Mouse (Mus musculus) c-Kit-positive CD71-positive TER-119-negative erythroid progenitor cells, embryonic 14.5 days (primary cell): Measurements from ENCODE around the gene Cacna1d.

Experiments used
- DNase-seq: peaks from one replicate; pipeline ENCODE4 v3.0.0-alpha.2; 2013; ENCODE audit warnings: low read depth

Cacna1d gene

GRCm38 (mm10) chr14:30166036-30166435 is 325.2 kb downstream of the Cacna1d start:
- no peak for DNase-seq

DNA sequence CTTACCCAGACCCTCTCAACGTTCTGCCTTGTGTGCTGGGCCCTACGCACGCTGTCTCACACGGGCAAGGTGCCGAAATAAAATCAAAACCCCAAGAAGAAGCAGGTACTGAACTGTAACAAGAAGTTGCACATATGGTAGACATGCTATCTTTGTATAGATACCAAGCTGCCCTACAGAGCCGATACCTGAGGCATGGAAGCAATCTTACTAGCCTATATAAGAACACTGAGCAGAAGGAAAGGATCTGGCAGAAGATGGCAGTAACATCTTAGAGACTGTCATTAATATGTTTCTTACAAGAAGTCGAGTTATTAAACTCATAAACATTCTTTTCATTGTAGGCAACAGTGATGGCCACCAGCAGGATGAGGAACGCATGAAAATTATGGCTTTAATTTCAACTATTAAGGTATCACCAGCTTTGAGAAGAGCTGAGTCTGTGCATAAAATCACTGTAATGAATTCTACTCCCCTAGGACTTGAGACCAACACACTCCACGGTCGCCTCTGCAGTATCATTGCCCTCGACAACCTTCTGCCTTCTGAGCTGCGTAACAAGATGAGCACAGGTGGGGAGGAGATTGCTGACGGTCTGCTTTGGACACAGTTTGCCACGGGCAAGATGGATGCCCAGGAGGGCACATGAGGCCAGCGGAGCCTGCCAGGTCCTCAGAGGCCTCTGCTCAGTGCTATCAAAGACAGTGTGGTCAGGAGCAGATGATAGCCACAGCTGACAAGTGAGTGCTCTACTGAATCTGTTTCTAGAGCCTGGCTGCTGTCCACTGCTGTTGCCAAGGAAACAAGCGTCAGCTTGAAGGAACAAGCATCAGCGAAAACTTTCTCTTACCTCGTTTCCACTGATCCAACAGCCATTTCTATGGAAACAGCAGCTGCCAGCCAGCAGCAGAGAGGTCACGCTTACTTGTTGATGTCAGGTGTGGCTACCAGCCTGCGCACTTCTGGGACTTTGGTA is 327.2 kb downstream of the Cacna1d start:
- DNase-seq = no peak

DNA sequence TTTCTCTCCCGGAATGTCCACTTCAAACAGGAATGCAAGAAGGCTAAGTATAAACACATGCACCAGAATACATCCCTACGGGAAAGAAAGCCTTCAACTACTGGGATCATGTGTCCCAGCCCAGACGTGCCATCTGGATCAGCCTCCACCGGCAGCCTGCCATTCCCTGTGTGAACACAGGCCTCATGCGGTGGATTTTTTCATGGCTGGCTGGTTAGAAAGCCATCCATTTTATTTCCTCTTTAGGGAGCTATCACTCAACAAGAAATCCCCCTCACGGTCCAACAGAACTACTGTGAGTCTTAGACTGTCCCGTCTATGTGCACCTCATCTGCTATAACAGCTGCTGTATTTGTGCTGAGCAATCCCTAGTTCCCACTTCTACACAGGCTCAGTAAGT is 343.5 kb downstream of the Cacna1d start:
- DNase-seq = no peak

GRCm38 (mm10) chr14:30138379-30138964 is 352.8 kb downstream of the Cacna1d start:
- no peak for DNase-seq

GRCm38 (mm10) chr14:30137961-30138360 is 353.3 kb downstream of the Cacna1d start:
- DNase-seq = no peak

DNA sequence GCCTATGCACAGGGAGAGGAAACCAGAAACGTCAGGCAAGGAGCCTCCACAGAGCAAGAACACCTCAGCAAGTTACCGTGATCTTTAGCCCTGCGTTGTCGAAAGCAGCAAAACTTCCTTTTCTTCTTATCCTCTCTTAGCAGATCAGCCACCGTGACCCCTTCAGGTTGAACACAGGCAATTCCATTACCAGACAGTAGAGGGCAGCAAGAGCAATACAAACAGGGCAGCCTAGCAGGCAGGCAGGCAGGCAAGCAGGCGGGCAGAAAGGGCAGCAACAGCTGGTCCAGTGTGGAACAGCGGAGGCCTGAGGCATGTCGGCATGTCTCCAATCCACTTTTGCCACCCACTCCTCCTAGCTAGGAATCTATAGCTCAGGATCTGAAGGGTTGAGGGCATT is 354.3 kb downstream of the Cacna1d start:
- peak; percentile 63 for DNase-seq

DNA sequence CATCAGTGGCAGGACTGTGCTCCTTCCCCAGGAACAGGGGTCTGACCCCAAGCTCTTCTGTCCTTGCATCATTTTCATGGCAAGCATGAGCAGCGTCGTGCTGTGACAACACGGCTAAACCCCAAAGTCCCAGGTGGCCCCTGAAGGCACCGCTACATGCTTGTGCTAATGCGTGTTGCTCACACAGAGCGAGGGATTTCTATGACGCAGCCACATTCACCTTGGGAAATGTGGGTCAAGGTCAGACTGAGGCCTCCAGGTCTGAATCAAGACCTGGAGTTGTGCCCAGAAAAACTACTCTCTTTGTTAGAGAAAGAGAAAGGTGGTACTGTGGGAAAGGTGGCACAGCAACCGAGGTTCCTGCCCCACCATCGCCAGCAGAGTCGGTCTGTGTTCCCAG is 355.9 kb downstream of the Cacna1d start:
- no peak for DNase-seq

DNA sequence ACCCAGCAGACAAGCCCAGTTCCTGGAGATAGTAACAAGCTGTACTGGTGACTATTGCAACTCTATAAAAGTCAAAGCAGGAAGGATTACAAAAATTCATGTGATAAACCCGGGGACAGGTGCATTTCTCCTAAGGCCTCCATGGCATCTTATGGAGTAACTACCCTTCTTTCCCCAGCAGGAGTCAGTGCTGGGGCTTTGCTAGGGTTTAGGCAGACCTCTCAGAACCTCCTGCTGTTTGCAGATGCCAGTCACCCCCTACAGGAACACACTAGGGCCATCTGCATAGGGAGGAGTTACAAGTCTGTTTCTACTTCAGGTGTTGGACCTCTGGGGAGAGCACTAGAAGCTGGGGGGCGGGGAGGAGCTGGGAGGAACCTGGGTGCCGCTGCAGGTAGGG is 357.6 kb downstream of the Cacna1d start:
- no peak for DNase-seq

DNA sequence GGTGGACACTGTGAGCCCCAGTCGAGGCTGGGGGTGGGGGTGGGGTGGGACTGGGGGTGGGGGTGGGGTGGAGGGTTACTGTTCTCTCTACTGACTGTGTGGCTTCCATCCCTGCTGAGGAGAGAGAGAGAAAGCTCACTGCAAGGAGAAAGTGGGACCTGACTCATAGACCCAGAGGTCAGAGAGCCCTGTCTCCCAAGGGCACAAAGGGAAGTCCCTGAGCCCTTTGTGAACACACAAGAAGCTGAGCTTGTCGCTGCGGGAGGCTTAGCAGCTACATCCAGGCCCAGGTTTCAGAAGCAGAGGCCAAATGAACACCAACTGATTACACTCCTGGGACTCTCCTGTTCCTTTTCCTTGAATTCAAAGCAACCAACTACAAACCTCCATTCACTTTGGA is 360.0 kb downstream of the Cacna1d start:
- no peak for DNase-seq

- no peak for DNase-seq
Observed at GRCm38 (mm10) chr14:30130092-30130491, 361.2 kb downstream of the Cacna1d start.

- DNase-seq = peak; percentile 32
Observed at GRCm38 (mm10) chr14:30129378-30129777, 361.9 kb downstream of the Cacna1d start.

- DNase-seq = no peak
Observed at GRCm38 (mm10) chr14:30124951-30125690, 366.1 kb downstream of the Cacna1d start.

DNA sequence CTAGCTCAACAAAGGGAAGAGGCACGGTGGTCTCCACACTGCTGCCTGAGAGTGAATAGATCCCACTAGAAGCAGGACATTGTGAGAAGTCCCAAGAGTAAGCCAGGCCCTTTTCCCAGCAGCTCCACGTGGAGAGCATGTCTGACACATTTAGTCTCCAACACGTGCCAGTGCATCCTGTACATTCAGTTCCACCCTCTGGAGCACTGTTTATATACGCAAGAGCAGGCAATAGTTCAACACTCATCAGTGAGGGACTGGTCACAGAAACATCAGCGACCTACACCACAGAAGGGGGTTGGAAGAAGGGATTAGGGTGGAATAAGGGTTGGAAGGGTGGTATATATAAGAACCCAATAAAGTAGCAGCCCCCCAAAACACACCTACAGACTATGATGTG is 371.2 kb downstream of the Cacna1d start:
- DNase-seq = no peak

DNA sequence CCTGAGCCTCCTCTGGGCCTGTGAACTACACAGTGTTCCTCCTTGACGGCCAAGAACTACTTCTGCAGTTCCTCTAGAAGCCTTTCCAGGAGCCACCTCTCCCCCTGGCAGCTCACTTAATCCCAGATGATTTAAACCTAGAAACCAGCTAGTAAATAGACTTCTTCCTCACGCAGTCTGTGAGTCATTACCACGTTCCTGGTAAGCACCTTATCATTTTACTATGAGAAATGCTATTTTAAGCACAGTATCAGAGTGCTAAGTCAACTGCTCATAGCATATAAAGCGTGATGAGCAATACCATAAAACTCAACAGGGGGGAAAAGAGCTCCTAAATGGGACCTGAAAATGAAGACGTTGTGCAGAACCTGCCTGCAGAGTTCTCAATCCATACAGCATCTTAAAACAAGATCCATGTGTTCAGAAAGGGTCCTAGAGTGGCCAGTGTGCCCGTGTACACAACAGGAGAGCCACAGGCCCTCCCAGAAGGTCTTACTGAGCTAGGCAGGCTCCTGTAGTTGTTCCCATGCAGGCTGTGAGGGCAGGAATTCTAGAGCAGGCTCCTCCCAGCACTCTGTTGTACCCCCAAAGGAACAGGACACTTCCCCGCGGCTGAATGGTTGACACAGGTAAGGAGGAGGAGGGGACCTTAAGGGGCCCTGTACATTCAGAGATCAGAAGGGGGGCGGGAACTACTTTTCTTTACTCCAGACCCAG is 377.7 kb downstream of the Cacna1d start:
- no peak for DNase-seq

DNA sequence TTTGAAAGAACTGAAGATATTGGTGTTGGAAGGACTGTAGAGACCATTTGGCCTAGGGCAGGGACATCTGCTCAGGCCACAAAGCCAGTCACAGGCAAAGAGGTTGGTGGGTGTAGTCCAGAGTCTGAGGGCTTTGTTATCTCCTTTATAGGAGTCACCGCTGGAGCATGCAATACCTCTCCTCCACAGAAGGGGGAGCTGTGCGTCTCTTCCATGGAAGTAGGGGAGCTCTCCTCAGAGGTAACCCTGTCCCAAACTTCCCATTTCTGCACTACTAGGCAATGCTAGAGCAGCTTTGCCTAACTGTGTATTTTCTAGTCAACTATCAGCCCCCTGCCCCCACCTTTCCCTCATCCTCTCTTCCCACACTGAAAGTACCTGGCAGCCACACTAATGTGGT is 382.2 kb downstream of the Cacna1d start:
- DNase-seq = peak; percentile 14

DNA sequence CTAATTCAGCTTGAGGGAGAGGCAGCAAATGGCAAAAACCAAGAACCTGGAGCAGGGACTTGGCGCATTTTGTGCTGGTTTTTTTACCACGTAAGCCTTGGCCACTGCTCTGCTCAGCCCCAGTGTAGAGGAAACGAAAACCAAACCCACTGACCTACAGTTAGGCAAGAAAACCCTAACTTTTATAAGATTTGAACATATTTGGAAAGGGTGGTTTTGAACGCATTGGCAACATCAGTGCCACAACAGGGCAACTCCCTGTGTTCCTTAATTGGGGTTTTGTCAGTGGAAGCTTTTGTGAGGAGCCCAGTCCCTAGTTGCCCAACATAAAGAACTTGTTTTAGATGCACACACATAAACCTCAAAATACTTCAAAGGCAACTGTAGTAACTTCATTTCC is 384.7 kb downstream of the Cacna1d start:
- DNase-seq = no peak

DNA sequence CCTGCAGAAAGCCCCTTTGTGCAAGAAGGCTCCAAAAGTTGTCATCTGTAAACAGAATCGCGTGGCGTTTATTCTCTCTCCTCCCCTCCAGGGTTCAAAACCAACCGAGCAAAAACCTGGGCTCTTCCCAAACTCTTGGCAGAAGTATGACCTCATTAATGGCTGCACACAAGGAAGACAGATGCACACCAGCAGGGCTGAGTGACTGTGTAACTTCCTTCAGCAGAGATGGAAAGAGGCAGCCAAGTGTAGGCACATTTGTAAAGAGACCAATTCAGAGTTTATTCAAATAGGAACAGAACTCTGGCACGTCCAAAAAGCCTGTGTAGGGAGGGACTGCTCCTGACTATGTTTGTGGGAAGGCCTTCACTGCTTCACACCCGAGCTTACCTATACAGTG is 385.7 kb downstream of the Cacna1d start:
- DNase-seq = no peak

GRCm38 (mm10) chr14:30103946-30104536 is 387.2 kb downstream of the Cacna1d start:
- DNase-seq = no peak

GRCm38 (mm10) chr14:30097239-30097638 is 394.0 kb downstream of the Cacna1d start:
- DNase-seq = no peak

GRCm38 (mm10) chr14:30092426-30092825 is 398.8 kb downstream of the Cacna1d start:
- peak; percentile 5 for DNase-seq

GRCm38 (mm10) chr14:30092021-30092420 is 399.2 kb downstream of the Cacna1d start:
- DNase-seq = no peak

GRCm38 (mm10) chr14:30079729-30080128 is 411.5 kb downstream of the Cacna1d start:
- no peak for DNase-seq
